Mouse (Mus musculus) bone marrow, adult 2 months (tissue): ENCODE measurements around the gene Calhm6. TPM values are rescaled to one million over a fixed set of nuclear protein-coding genes. Genes with fewer than 3 reads are reported as not detected.
A peak's percentile ranks its signal among the peaks of the same experiment; 100 is the strongest.

Experiments
- H3K27ac ChIP-seq: fragments of 200-500 bp; 2 replicates; pipeline ENCODE4 v1.5.1; 2012; ENCODE audit warnings: low read depth, mild to moderate bottlenecking, control low read depth, inconsistent platforms, low read length; ENCODE audit not compliant: control insufficient read depth, poor library complexity, insufficient read depth
- H3K4me1 ChIP-seq: fragments of 200-500 bp; 2 replicates; pipeline ENCODE4 v1.6.1; 2011; ENCODE audit warnings: low read length; ENCODE audit not compliant: control insufficient read depth, insufficient read depth
- H3K4me3 ChIP-seq: fragments of 200-500 bp; replicated peaks from 2 replicates; pipeline ENCODE3; 2011; ENCODE audit warnings: mild to moderate bottlenecking, low read depth, low read length, control low read depth; ENCODE audit not compliant: control insufficient read depth
- CTCF ChIP-seq: fragments of 200-500 bp; IDR thresholded peaks from 2 replicates; pipeline ENCODE4 v1.5.1; 2011; ENCODE audit warnings: low read length, control low read depth; ENCODE audit not compliant: control insufficient read depth, insufficient read depth
- POLR2A ChIP-seq: fragments of 200-500 bp; IDR thresholded peaks from 2 replicates; pipeline ENCODE4 v1.6.1; 2011; ENCODE audit warnings: low read depth, mild to moderate bottlenecking, control low read depth, low read length, borderline replicate concordance; ENCODE audit not compliant: control insufficient read depth
- WGBS: fragments of 180-500 bp; shearing (Covaris S2); methylation state at CpG from one replicate; pipeline ENCODE4 v1.1.7; 2018; 5-methylcytosine and 5-hydroxymethylcytosine counted together
- polyA plus RNA-seq: library from polyadenylated mRNA; stranded (reverse); fragments of >200 nt; gene quantifications from 2 replicates; pipeline ENCODE4 v1.2.4, GENCODE M21; 2011; ENCODE audit warnings: low replicate concordance; ENCODE audit not compliant: missing spikeins, insufficient read depth, insufficient read length

The Calhm6 gene
- 5.1 TPM in 1 of 2 replicates, not detected in the other for polyA plus RNA-seq

GRCm38 (mm10) chr10:34127392-34128378, at the start of gene Calhm6:
TSS of gene Calhm6 (minus strand) at chr10:34127984.
- Histone ChIP-seq H3K4me1 (peaks cover 1% of the 10 kb centered on the region), H3K4me3 (peak within 1 kb of the TSS; percentile 93), H3K27ac (peak within 1 kb of the TSS; percentile 73)
- TF ChIP-seq CTCF (no peak), POLR2A (0 out of 2 replicates have a peak, but pooled peaks have one; percentile 30)
- WGBS, result 4% methylated on average over 44 of the region's 44 CpGs

- Histone ChIP-seq H3K4me3 (no peak overlapping the region), H3K27ac (no peak overlapping the region), H3K4me1 (no peaks in the 10 kb centered on the region; the same call in 1 of the 2 replicates)
- 23% methylated on average over 8 of the region's 8 CpGs for WGBS
- no peak for TF ChIP-seq POLR2A
- TF ChIP-seq CTCF, result no peak
Measured at GRCm38 (mm10) chr10:34175870-34176606, 48.3 kb upstream of the Calhm6 start.

GRCm38 (mm10) chr10:34172663-34173282, 45.0 kb upstream of the Calhm6 start:
- WGBS, result 33% methylated on average over 4 of the region's 4 CpGs
- TF ChIP-seq CTCF (no peak), POLR2A (no peak)
- Histone ChIP-seq H3K4me3 (no peak overlapping the region), H3K4me1 (no peaks in the 10 kb centered on the region; the same call in 1 of the 2 replicates), H3K27ac (no peak overlapping the region)

GRCm38 (mm10) chr10:34171660-34172059, 43.9 kb upstream of the Calhm6 start:
- WGBS, result 35% methylated on average over 4 of the region's 4 CpGs
- Histone ChIP-seq H3K4me3 (no peak overlapping the region), H3K4me1 (no peaks in the 10 kb centered on the region; the same call in 1 of the 2 replicates), H3K27ac (no peak overlapping the region)
- no peak for TF ChIP-seq CTCF
- no peak for TF ChIP-seq POLR2A

- Histone ChIP-seq H3K4me1 (no peaks in the 10 kb centered on the region; the same call in 1 of the 2 replicates), H3K27ac (no peak overlapping the region), H3K4me3 (no peak overlapping the region)
- WGBS, result 75% methylated on average over 3 of the region's 3 CpGs
- TF ChIP-seq POLR2A, result no peak
- no peak for TF ChIP-seq CTCF
Measured at GRCm38 (mm10) chr10:34171191-34171590, 43.4 kb upstream of the Calhm6 start.

DNA sequence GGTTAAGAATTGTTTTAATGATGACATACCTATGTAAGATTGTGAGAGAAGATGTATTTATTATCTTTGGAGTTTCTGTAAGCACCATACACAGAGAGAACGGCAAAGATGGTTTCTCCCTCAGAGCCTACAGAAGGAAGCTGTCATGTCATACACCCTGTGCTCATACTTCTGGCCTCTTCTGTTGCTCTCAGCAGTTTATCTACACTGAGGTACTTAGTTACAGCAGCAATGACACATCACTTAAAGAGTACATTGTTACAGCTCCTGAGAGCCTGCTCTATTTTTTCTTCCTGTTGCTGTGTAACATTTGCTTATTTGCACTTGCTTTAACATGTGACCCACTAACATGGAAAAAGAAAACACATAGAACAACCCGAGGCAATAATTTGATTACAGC, 39.2 kb upstream of the Calhm6 start:
- H3K27ac ChIP-seq, result no peak overlapping the region
- WGBS, result 71% methylated on average over 2 of the region's 2 CpGs
- no peak overlapping the region for H3K4me3 ChIP-seq
- no peaks in the 10 kb centered on the region; the same call in 1 of the 2 replicates for H3K4me1 ChIP-seq
- TF ChIP-seq CTCF (no peak), POLR2A (no peak)

DNA sequence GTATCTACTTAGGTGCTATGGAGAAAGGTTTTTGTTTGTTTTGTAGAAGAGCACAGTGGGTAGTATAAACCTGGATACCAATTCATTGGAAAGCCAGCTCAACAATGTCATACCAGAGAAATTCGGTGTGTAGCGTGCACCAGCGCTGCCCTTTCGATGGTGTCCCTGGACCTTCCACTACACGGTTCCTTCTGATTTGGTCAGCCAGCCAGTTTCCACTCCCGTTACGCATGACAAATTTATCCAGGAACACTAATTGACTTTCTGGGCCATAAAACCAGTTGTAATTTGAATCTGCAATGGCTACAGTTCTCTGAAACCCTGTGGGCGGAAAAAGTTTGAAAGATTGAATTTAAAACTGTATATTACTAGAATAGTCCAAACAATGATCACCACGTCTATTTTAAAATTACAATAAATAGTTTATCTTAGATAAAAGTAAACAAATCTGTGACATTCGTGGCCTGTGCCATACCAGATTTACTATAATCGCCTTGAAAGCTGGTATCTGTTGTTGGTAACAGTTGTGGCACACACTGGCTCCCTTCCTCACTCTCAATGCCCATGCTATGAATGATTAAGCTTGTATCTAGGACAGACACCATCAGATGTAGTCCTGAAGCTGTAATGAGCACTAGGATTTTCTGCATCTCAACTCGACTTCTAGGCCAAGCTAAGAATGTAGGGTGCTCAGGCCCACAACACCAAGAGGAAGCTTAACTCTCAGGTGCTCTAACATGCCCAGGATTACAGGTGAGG, 28.2 kb upstream of the Calhm6 start:
- Histone ChIP-seq H3K27ac (no peak overlapping the region), H3K4me3 (no peak overlapping the region), H3K4me1 (no peaks in the 10 kb centered on the region)
- TF ChIP-seq CTCF, result no peak
- TF ChIP-seq POLR2A, result no peak
- 81% methylated on average over 12 of the region's 12 CpGs for WGBS

DNA sequence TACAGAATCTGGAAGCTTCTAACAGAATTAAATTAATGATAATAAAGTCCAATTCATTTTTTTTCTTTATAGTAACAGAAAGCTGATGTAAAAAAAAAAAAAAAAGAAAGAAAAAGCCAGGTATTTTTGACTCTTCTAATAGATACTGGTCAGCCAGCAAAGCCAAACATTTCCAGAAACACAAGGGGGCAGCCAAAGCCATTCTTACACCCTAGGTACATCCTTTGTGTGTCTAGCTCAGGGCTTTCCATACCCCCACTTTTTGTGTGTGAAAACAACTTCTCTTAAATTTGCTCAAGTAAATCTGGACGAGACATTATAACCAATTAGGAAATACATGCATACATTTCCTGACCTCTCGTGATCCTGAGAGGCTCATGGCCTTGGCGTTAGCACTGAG, 24.0 kb upstream of the Calhm6 start:
- Histone ChIP-seq H3K27ac (no peak overlapping the region), H3K4me1 (no peaks in the 10 kb centered on the region), H3K4me3 (no peak overlapping the region)
- 49% methylated on average over 3 of the region's 3 CpGs for WGBS
- TF ChIP-seq POLR2A (no peak), CTCF (no peak)
